Mouse (Mus musculus) CD8-positive naive resting alpha-beta T cell, adult 2 months (primary cell): Measurements from ENCODE around the gene Arhgef28.

Experiments
- DNase-seq, 2 experiments: peaks; one replicate each; pipeline ENCODE4 v3.0.0; 2022; ENCODE audit warnings: low read depth in 2 of 2, low spot score in 2 of 2

Gene Arhgef28

GRCm38 (mm10) chr13:97926371-97926770 is 279.9 kb downstream of the Arhgef28 start:
- DNase-seq, result no peak

- DNase-seq, result no peak
Measured at GRCm38 (mm10) chr13:97923009-97923408, 283.2 kb downstream of the Arhgef28 start.

- DNase-seq, result no peak
Measured at GRCm38 (mm10) chr13:97919590-97919989, 286.6 kb downstream of the Arhgef28 start.

- DNase-seq, result no peak
Measured at GRCm38 (mm10) chr13:97918117-97918900, 287.9 kb downstream of the Arhgef28 start.

GRCm38 (mm10) chr13:97911013-97911412 is 295.2 kb downstream of the Arhgef28 start:
- no peak for DNase-seq

- no peak for DNase-seq
Measured at GRCm38 (mm10) chr13:97902821-97903220, 303.4 kb downstream of the Arhgef28 start.

GRCm38 (mm10) chr13:97900380-97900758 is 305.9 kb downstream of the Arhgef28 start:
- no peak for DNase-seq

GRCm38 (mm10) chr13:97899604-97900379 is 306.4 kb downstream of the Arhgef28 start:
- DNase-seq, result no peak

GRCm38 (mm10) chr13:97898590-97898989 is 307.6 kb downstream of the Arhgef28 start:
- DNase-seq, result no peak

GRCm38 (mm10) chr13:97893031-97893825 is 313.0 kb downstream of the Arhgef28 start:
- no peak for DNase-seq

- DNase-seq, result no peak
Measured at GRCm38 (mm10) chr13:97892089-97892884, 314.0 kb downstream of the Arhgef28 start.

- no peak for DNase-seq
Measured at GRCm38 (mm10) chr13:97888046-97888445, 318.2 kb downstream of the Arhgef28 start.

GRCm38 (mm10) chr13:97887558-97887957 is 318.7 kb downstream of the Arhgef28 start:
- DNase-seq, result no peak

GRCm38 (mm10) chr13:97883629-97884028 is 322.6 kb downstream of the Arhgef28 start:
- no peak for DNase-seq

GRCm38 (mm10) chr13:97876450-97876849 is 329.8 kb downstream of the Arhgef28 start:
- DNase-seq, result no peak

GRCm38 (mm10) chr13:97876031-97876430 is 330.2 kb downstream of the Arhgef28 start:
- no peak for DNase-seq

- DNase-seq, result no peak
Measured at GRCm38 (mm10) chr13:97869428-97869827, 336.8 kb downstream of the Arhgef28 start.

- no peak for DNase-seq
Measured at GRCm38 (mm10) chr13:97867322-97867962, 338.8 kb downstream of the Arhgef28 start.

- no peak for DNase-seq
Measured at GRCm38 (mm10) chr13:97859071-97859470, 347.2 kb downstream of the Arhgef28 start.

- peak in 1 of 2 experiments; percentile 19 for DNase-seq
Measured at GRCm38 (mm10) chr13:97857860-97858259, 348.4 kb downstream of the Arhgef28 start.
